Mouse (Mus musculus): ENCODE data around the gene Acap2.

DNA sequence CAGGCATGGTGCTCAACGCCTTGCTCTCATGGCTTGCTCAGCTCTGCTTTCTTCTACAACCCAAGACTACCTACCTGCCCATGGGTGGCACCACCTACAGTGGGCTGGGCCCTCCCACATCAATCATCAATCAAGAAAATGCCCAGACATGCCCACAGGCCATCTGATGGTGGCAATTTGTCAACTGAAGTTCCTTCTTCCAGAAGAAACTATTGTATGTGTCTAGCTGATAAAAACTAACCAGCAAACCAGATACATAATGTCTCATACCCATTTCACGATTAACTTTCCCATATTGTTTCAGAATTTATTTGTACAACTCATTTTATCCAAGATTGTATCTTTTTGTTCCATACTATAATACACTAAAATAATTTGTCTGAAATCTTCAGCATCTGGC is 15.3 kb downstream of the Acap2 start:
- no peak for TF ChIP-seq CTCF (conservative IDR thresholded peaks at IDR 0.05; ENCODE audit: low read length)
- TF ChIP-seq POU5F1 (IDR thresholded peaks at IDR 0.05; ENCODE audit: borderline replicate concordance, low read length) = no peak

All from E14TG2a.4 (cell line).